Mouse (Mus musculus): ENCODE measurements around the gene Spdye4a. TPM values are rescaled to one million over a fixed set of nuclear protein-coding genes. Genes with fewer than 3 reads are reported as not detected.
A peak's percentile ranks its signal among the peaks of the same experiment; 100 is the strongest.

The Spdye4a gene
- total RNA-seq (2021): not detected

DNA sequence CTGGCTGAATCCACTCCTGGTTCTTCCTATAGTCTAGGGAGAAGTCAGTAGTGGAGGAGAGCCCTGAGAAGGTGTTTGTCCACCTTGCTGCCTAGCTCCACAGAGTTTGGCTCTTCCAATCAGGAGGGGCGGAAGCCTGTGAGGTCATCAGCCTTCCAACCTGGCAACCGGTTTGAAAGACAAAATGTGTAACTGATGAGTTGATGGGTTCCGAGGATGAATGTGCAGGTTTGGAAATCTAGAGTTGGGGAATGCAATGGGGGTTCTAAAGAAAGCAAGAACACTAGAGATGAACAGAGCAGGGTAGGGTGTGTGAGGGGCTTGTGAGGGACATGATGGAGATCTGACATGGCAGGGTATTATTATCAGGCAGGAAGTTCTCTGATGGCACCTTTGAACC, at the start of gene Spdye4a:
Gene Spdye4a, minus strand, starts transcription at position 101 of the 400 bp plus-strand sequence.
- no peak for DNase-seq

GRCm38 (mm10) chr5:143275761-143276160, 49.1 kb upstream of the Spdye4a start:
- DNase-seq: no peak

- DNase-seq: no peak
Measured at GRCm38 (mm10) chr5:143272540-143273330, 46.0 kb upstream of the Spdye4a start.

GRCm38 (mm10) chr5:143272108-143272507, 45.4 kb upstream of the Spdye4a start:
- no peak for DNase-seq

GRCm38 (mm10) chr5:143271642-143272041, 45.0 kb upstream of the Spdye4a start:
- no peak for DNase-seq

- DNase-seq: no peak
Measured at GRCm38 (mm10) chr5:143270151-143270519, 43.4 kb upstream of the Spdye4a start.

GRCm38 (mm10) chr5:143269363-143270150, 42.9 kb upstream of the Spdye4a start, which contains the start of gene Zfp316:
Gene Zfp316 (minus strand): TSS chr5:143270022.
- peak; percentile 73 for DNase-seq

- no peak for DNase-seq
Measured at GRCm38 (mm10) chr5:143268985-143269362, 42.3 kb upstream of the Spdye4a start.

DNA sequence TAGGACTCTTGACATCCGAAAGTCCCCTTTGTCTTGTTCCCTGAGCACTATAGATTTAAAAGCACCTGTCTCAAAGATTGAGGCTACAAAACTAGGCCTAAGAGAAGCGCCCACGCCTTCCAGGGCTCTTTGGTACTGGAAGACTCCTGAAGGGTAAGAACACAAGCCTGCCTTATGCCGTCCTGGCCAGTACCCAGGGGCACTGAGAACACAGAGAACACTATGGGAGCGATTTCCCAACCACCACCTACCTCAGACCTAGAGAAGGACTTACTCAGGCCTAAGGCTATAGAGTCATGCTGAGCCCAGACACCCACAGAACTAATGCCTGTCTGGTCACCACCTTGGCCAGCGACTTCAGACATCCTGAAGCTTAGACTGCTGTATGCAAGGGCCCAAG, 40.1 kb upstream of the Spdye4a start:
- DNase-seq: no peak

DNA sequence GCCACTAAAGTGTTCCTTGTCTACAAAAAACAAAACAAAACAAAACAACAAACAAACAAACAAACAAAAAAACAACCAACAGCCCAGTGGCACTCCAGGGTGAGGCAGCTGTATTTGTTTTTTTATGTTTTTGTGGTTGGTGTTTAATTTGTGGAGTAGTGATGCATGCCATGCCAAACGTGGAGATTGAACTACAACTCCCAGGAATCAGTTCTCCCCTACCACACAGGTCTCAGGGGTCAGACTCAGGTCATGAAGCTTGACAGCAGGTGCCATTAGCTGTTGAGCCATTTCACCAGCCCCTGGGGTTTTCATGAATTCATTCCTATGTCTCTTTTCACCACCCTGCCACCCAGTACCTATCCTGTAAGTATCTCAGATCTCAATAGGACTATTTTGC, 38.7 kb upstream of the Spdye4a start:
- DNase-seq: no peak

DNA sequence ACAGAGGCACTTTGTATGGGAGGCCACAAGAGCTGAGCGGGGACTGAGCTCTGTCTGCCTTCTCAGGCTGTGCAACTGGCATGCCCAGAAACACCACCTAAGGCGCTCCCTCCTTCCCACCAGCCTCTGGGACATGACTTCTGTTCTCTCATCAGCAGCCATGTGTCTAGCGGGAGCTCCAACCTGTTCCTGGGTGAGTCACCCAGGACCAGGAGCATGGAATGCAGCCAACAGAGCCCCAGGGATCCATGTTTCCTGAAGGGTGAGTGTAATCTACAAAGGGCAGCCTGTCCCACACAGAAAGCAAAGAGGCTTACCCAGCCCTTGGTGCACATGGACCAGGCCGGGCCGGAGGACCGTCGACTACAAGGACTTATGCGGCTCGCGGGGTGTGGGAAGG, 38.0 kb upstream of the Spdye4a start:
- no peak for DNase-seq

- DNase-seq: no peak
Measured at GRCm38 (mm10) chr5:143261636-143262035, 34.9 kb upstream of the Spdye4a start.

DNA sequence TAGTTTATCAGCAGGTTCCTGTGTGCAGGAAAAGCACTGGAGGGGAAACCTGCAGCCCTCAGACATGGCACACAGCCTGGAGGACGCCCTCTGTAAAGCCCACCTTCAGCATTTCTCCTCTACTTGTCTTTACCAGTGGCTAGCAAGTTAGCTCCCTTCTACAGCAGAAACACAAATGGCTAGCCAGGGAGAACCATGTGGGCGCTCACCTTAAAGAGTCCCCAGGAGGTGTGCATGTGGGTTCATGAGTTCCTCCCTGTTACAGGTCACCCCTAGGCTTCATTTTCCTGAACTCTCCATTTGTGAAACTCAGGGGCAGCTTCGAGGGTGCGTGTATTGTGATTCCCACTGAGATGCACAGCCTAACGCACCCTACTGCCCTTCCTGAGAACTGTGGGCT, 29.1 kb upstream of the Spdye4a start:
- DNase-seq: no peak

DNA sequence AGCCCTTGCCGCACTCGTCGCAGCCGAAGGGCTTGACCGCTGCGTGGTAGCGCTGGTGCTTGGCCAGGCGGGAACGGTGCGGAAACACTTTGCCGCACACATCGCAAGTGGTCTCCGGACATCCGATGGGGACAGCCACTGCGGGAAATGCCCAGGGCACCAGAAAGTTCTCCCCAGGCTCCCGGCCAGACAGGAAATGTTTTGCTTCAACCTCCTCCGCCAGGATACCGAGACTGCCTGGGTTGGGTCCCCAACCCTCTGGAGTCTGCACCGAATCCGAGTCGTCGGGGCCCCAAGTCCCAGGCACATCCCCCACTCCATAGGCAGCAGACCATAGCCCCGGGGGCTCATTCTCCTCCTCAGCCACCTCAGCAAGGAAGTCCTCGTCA, 28.4 kb upstream of the Spdye4a start:
- DNase-seq: no peak

- no peak for DNase-seq
Measured at GRCm38 (mm10) chr5:143254487-143255130, 27.9 kb upstream of the Spdye4a start.

GRCm38 (mm10) chr5:143253881-143254486, 27.3 kb upstream of the Spdye4a start:
- DNase-seq: peak; percentile 12

DNA sequence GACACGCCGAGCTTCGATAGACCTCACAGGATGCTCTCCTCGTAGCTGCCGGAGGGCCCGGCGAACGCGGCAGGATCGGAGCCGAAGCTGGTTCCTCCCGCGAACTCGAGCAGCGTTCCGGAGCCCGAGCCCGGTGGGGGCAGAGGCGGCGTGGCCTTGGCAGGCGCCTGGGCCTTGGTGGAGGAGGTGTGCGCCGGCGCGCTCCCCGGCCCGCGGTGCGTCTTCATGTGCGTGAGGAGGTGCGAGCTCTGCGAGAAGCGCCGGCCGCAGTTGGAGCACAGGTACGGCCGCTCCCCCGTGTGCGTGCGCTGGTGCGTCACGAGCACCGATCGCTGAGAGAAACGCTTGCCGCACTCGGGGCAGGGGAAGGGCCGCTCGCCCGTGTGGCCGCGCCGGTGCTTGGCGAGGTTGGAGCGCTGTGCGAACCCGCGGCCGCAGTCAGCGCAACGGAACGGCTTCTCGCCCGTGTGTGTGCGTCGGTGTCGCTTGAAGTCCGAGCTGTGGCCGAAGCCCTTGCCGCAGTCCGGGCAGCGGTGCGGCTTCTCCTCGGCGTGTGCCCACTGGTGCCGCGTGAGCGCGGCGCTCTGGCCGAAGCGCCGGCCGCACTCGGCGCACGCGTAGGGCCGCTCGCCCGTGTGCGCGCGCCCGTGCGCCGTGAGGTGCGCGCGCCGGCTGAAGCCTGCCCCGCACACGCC, 26.6 kb upstream of the Spdye4a start:
- peak; percentile 15 for DNase-seq

GRCm38 (mm10) chr5:143252791-143253185, 26.1 kb upstream of the Spdye4a start:
- no peak for DNase-seq

DNA sequence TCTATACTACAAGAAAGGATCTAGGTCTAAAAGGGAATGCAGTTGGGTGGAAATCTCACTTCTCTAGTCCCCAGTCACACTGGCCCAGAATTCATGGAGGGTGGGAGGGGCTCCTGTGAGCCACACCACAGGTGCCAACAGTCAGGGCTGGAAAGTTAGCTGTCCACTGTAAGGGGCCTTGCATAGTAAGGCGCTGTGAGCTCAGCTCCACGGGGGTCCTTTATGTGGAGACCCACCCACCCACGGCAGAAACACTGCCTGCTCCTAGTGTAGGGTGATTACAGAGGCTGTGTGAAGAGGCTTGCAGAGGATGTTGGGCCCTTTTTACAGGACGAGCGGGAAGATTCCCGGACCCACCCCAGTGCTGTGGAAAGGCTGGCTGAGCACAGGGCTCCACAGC, 25.3 kb upstream of the Spdye4a start:
- DNase-seq: no peak

GRCm38 (mm10) chr5:143244926-143245325, 18.2 kb upstream of the Spdye4a start:
- DNase-seq: no peak

GRCm38 (mm10) chr5:143236036-143236435, 9.3 kb upstream of the Spdye4a start:
- DNase-seq: no peak

DNA sequence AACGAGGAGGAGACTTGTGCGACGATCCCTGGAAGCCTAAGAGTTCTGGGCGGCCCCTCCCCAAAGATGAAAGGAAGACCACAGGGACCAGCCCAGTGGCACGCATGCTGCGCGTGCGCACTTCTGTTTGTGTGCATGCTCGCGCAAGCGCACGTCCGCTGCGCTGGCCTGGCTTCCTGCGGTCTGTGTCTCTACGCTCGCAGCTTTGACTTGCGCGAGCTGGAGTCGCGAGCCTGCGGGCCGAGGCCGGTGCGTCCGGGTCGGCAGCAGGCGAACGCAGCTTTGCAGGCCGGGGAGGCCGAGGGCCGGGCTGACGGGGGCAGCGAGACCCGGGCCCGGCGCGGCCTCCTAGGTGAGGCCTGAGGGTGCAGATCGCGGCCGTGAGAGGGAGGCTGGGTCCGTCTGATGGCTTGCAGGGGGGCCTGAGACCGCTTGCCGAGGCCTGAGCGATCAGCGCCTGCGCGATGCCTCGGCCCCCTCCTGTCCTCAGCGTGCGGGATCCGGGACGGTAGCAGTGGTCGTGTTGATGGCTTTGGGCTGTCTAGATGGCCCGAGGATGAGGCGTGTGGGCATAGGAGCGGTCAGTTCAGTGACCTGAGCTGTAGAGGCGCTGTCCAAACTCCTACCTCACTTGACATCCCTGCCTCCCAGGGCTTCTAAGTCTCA, 8.5 kb upstream of the Spdye4a start, which contains the start of gene Zfp12:
Gene Zfp12, plus strand, starts transcription at position 136 of the 666 bp plus-strand sequence.
- DNase-seq: peak; percentile 93

All from heart, postnatal 4 days (tissue).